Mouse (Mus musculus): ENCODE measurements around the gene Olfr382.
"Not testable (repeated sequence)": the region's sequence is repeated elsewhere in the genome, so short reads cannot be mapped to it uniquely, and the experiment has no call there.

Gene Olfr382

DNA sequence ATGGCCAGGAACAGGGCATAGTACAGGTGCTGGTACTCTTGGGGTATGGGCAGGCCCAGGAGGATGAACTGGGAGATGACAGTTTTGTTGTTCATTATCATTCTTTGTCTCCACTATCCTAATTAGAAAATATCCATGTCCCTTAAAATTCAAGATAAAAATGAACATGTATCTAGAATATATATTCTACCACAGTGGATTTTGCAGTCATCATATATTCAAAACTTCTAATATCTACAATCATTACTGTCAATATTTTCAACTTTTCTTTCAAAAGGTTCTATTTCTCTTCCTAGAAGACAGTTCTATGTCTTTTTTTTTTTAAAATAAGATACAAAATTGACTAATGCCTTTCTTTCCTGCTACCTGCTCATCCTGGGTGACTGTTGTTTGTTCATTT lies at the start of gene Olfr382:
Gene Olfr382 (minus strand): TSS at position 101 of the 400 bp plus-strand sequence.
- no peak for DNase-seq

DNA sequence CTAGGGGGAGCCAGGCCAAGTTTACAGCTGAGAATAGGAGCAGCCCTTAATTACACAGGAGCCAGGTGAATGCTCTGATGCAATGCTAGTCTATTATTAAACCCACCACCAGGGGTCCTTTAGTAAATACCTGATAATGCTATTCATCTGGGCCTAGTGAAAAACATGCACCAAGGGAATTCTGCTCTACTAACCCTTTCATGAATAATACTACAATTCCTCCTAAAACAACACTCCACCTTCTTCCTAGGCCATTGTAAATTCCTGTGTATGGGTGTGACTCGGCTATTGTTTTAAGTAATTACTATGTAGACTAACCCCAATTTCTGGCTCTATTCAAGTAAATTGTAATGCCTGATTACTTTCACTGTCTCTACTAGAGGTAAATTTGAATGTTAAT lies 12.0 kb upstream of the Olfr382 start:
- not testable (repeated sequence) for DNase-seq

DNA sequence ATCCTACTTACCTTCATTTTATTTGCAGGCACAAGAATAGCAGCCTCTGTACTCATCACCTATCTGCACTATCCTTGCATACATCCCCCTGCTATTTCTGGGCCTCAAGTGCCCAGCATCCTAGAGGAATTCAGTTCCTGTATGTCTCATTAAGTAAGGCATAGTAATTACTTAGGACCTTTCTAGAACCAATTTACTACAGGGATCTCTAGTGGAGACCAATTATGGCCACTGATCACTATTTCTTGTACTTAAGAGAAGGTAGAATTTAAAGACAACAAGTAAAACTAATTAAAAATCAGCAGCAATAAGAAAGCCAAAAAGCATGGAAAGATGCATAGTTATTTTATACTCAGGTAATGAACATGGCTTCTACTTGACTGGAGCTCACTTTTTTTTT lies 25.5 kb downstream of the Olfr382 start, which contains the start of gene Olfr381:
Gene Olfr381 (minus strand): TSS at position 101 of the 400 bp plus-strand sequence.
- DNase-seq = no peak

Measured in kidney, postnatal 4 days (tissue).